Mouse (Mus musculus): Measurements from ENCODE around the gene Pde4d.

Gene Pde4d

DNA sequence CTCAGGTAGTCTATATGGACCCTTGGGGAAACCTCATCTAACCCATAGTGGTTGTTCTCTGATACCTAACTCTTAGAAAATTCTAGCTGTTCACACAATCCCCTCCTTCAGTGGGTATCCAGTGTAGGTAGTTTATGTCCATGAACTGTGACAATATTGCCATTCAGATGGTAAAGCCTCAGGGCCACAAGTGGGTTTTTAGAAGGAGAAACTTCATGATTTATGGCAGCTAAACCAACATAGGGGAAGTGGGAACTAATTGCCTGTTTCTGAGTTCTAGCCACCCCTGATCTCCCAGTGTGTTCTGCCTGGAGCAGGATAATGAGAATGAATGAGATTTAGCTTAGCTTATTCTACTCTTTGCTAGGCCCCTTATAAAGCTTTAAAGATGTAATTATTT lies 43.1 kb downstream of the Pde4d start:
- DNase-seq, result no peak

- DNase-seq, result no peak
Measured at GRCm38 (mm10) chr13:108494365-108494764, 44.6 kb downstream of the Pde4d start.

GRCm38 (mm10) chr13:108497768-108498167 lies 48.0 kb downstream of the Pde4d start:
- DNase-seq, result no peak

- DNase-seq, result peak; percentile 33 to 49
Measured at GRCm38 (mm10) chr13:108498247-108498743, 48.5 kb downstream of the Pde4d start.

GRCm38 (mm10) chr13:108498773-108499313 lies 49.1 kb downstream of the Pde4d start:
- DNase-seq, result peak in 1 of 2 experiments; percentile 12

DNA sequence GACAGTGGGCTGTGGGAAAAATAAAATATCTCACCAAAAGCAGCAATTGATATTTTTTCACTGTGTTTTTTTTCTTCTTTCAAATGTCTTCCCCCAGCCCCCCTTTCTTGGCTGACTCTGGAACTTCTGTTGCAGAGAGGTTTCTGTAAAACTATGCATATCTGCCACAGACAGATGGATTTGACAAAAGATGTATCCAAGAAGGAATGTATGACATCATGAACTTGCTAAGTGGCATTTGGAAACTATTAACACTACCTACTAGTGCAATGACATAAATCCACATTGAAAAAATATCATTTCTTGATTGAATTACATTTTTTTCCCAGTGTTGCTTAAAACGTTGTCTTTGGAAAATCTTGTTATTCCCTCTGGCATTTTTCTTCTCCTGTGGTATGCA lies 51.6 kb downstream of the Pde4d start:
- no peak for DNase-seq

- no peak for DNase-seq
Measured at GRCm38 (mm10) chr13:108524548-108524947, 74.8 kb downstream of the Pde4d start.

GRCm38 (mm10) chr13:108524969-108525368 lies 75.2 kb downstream of the Pde4d start:
- no peak for DNase-seq

DNA sequence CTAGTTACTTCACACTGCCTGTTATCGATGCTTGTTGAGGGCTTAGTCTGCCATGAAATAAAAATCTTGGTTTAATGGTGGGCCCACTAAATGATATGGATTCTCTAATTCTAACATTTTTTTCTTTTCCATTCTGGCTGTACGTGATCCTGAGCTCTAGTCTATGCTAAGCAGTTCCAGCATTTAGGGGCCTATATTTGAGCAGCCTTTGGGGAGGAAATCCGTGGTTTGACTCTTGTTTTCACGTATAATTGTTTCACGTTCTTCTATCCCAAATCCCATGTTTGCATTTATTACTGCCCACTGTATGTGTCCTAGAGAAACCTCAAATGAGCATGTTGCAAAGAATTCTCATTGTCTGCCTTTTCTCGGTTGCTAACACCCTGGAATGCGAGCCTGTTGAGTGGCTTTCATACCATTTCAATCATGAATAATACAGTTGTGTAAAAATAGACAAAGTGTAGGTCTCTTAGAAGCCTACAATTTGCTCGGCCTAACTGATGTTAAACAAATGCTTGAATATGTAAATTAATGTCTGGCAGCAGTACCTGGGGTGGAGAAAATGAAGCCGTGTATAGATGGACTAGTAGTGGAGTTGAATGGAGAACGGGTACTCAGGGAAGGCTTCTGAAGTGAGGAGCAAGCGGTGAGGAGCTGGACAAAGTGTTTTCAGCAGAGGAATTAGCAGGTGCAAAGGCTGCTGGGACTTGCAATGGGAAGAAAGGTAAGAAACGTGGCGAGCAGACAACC lies 76.7 kb downstream of the Pde4d start:
- no peak for DNase-seq

GRCm38 (mm10) chr13:108527090-108527770 lies 77.5 kb downstream of the Pde4d start:
- DNase-seq, result no peak

DNA sequence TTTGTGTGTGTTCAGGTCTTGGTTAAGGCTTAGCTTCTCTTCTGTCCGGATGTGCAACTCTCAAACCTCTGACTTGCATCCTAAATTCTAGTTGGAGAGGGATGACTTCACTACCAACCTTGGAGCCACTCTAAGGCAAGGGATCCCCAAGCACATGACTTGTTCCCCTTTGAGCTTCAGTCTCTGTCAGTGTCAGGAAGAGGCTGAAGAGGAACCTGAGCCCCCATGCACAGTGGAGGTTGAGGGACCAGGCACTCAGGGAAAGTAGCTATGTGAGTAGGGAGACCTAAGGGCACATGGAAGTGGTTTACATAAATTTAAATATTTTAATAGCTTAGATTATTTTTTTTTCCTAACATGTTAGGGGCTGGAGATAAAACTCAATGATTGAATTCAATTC lies 78.6 kb downstream of the Pde4d start:
- DNase-seq, result no peak

DNA sequence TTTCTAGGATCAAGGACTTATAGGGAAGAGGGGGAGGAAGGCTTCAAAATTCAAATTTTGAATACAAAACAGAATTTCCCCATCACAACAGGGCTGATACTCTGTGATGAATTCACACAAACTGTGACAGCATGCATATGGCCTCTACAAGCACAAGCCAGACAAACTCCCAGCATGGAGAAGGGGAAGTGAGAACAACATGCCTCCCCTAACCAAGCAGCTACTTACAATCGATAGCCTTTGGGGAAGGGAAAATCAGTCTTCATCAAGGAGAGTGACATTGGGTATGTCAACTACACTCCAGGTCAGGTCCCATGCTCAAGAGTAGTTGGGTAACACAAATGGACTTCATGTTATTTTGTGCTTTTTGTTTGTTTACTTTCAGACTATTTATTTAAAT lies 83.1 kb downstream of the Pde4d start:
- no peak for DNase-seq

GRCm38 (mm10) chr13:108536436-108536835 lies 86.7 kb downstream of the Pde4d start:
- peak in 1 of 2 experiments; percentile 54 for DNase-seq

- no peak for DNase-seq
Measured at GRCm38 (mm10) chr13:108536951-108537350, 87.2 kb downstream of the Pde4d start.

- no peak for DNase-seq
Measured at GRCm38 (mm10) chr13:108538760-108539369, 89.1 kb downstream of the Pde4d start.

- DNase-seq, result no peak
Measured at GRCm38 (mm10) chr13:108541488-108541887, 91.7 kb downstream of the Pde4d start.

- DNase-seq, result peak; percentile 64 to 81
Measured at GRCm38 (mm10) chr13:108542342-108542761, 92.6 kb downstream of the Pde4d start.

DNA sequence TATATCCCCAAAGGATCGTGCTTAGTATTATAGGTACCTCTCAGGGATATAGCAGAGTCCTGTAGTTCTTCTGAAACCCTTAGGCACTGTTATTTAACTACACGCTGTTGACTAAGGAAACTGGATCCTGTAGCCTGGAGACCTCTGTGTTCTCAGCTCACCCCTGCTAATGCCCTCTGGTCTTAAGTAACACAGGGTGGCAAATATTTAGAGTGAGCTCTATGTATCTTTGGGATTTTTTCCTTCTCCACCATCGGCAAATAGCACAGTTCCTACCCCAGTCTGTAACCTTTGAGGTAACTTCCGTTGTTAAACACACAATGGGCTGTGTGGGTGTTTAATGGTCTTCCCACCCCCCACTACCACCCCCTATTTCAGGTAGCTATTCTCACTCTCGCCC lies 102.5 kb downstream of the Pde4d start:
- no peak for DNase-seq

GRCm38 (mm10) chr13:108552995-108553394 lies 103.2 kb downstream of the Pde4d start:
- DNase-seq, result no peak

GRCm38 (mm10) chr13:108554901-108555300 lies 105.2 kb downstream of the Pde4d start:
- DNase-seq, result no peak

GRCm38 (mm10) chr13:108596938-108597337 lies 147.2 kb downstream of the Pde4d start:
- DNase-seq, result no peak

DNA sequence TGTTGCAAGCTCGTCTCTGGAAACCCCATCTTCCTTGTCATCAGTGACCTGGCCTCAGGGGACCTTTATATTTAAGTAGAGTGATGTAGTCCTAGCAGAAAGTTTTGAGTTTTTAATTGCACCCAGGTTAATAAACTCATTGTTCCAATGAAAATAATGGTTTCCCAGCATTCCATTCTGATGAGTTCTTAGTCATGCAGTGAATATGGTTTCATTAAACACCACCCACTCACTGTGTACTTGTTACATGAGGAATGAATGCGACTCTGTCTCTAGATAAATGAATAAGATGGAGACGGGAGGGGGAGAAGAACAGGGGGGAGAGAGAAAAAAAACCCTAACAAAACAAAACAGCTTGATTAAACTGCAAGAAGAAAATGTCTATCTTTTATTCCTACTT lies 148.9 kb downstream of the Pde4d start:
- no peak for DNase-seq

DNA sequence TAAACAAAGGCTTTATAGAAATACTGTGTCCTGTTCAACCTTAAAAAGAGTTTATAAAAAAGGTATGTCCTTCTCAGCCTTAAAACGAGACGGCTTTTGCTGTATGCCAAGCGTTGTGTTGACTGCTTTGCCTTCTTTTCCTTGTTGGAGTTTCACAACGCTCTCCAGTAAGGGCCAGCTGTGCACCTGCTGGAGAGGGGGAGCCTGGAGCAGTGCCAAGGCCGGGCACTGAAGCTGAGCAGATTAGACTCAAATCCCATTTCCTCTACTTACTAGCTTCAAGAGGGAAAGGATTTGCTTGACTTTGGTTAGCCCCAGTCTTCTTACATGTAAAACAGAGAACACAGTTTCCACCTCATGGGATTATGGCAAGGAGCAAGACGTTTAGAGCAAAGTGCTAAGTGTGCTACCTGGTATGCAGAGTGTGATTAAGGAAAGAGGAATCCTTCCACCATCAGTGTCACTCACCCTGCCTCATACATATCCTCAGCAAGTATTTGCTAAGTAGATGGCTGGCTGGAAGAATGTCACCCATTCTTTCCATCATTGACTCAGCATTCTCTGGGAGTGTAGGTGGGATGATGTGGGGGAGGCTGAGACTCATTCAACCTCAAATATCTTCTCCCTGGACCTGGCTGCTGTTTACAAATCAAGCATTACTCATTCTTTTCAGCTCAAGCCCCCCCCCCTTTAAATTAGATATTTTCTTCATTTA lies 149.6 kb downstream of the Pde4d start:
- no peak for DNase-seq

Measured in kidney, adult 8-10 months (tissue).